Mouse (Mus musculus): ENCODE measurements around the gene Mical3. TPM values are rescaled to one million over a fixed set of nuclear protein-coding genes. Genes with fewer than 3 reads are reported as not detected.
"Not testable (repeated sequence)": the region's sequence is repeated elsewhere in the genome, so short reads cannot be mapped to it uniquely, and the experiment has no call there.

Gene Mical3
- polyA plus RNA-seq, 1 experiment = 19.1 TPM

GRCm38 (mm10) chr6:120911213-120912007 lies 219.4 kb downstream of the Mical3 start:
- Histone ChIP-seq H3K4me1 (ENCODE audit: control insufficient read depth, insufficient read depth, low read length) (no peaks in the 10 kb centered on the region; the same call in 1 of the 2 replicates), H3K4me3 (ENCODE audit: insufficient read depth, low read length) (no peak overlapping the region), H3K27ac (ENCODE audit: insufficient read depth, low read length) (no peak overlapping the region)
- no peak for TF ChIP-seq CTCF (IDR thresholded peaks at IDR 0.05; ENCODE audit: borderline replicate concordance, insufficient read depth, low read length)
- no peak for TF ChIP-seq POLR2A (IDR thresholded peaks at IDR 0.05; ENCODE audit: low read depth, low read length)

- Histone ChIP-seq H3K4me1 (ENCODE audit: control insufficient read depth, insufficient read depth, low read length) (no peaks in the 10 kb centered on the region; the same call in 1 of the 2 replicates), H3K27ac (ENCODE audit: insufficient read depth, low read length) (no peak overlapping the region), H3K4me3 (ENCODE audit: insufficient read depth, low read length) (no peak overlapping the region)
- no peak for TF ChIP-seq POLR2A (IDR thresholded peaks at IDR 0.05; ENCODE audit: low read depth, low read length)
- no peak for TF ChIP-seq CTCF (IDR thresholded peaks at IDR 0.05; ENCODE audit: borderline replicate concordance, insufficient read depth, low read length)
These were observed 221.3 kb downstream of the Mical3 start for GRCm38 (mm10) chr6:120909501-120909900.

GRCm38 (mm10) chr6:120907876-120908597 lies 222.8 kb downstream of the Mical3 start:
- H3K4me1 ChIP-seq (ENCODE audit: control insufficient read depth, insufficient read depth, low read length); H3K27ac ChIP-seq (ENCODE audit: insufficient read depth, low read length); H3K4me3 ChIP-seq (ENCODE audit: insufficient read depth, low read length): not testable (repeated sequence)

- H3K27ac ChIP-seq (ENCODE audit: insufficient read depth, low read length) = no peak overlapping the region
- no peak for TF ChIP-seq CTCF (IDR thresholded peaks at IDR 0.05; ENCODE audit: borderline replicate concordance, insufficient read depth, low read length)
- no peaks in the 10 kb centered on the region for H3K4me1 ChIP-seq (ENCODE audit: control insufficient read depth, insufficient read depth, low read length)
- H3K4me3 ChIP-seq (ENCODE audit: insufficient read depth, low read length) = no peak overlapping the region
These were observed 224.3 kb downstream of the Mical3 start for GRCm38 (mm10) chr6:120906521-120906920.

- TF ChIP-seq CTCF (IDR thresholded peaks at IDR 0.05; ENCODE audit: borderline replicate concordance, insufficient read depth, low read length) (no peak), POLR2A (IDR thresholded peaks at IDR 0.05; ENCODE audit: low read depth, low read length) (no peak)
- Histone ChIP-seq H3K27ac (ENCODE audit: insufficient read depth, low read length) (no peak overlapping the region), H3K4me1 (ENCODE audit: control insufficient read depth, insufficient read depth, low read length) (no peaks in the 10 kb centered on the region), H3K4me3 (ENCODE audit: insufficient read depth, low read length) (no peak overlapping the region)
These were observed 225.7 kb downstream of the Mical3 start for GRCm38 (mm10) chr6:120905111-120905510.

GRCm38 (mm10) chr6:120903961-120904360 lies 226.8 kb downstream of the Mical3 start:
- TF ChIP-seq CTCF (IDR thresholded peaks at IDR 0.05; ENCODE audit: borderline replicate concordance, insufficient read depth, low read length) = no peak
- TF ChIP-seq POLR2A (IDR thresholded peaks at IDR 0.05; ENCODE audit: low read depth, low read length) = no peak

GRCm38 (mm10) chr6:120903450-120903912 lies 227.3 kb downstream of the Mical3 start:
- no peak overlapping the region for H3K27ac ChIP-seq (ENCODE audit: insufficient read depth, low read length)
- no peaks in the 10 kb centered on the region for H3K4me1 ChIP-seq (ENCODE audit: control insufficient read depth, insufficient read depth, low read length)
- 0 out of 2 replicates have a peak, but pooled peaks have one; percentile 9 for TF ChIP-seq CTCF (IDR thresholded peaks at IDR 0.05; ENCODE audit: borderline replicate concordance, insufficient read depth, low read length)
- no peak for TF ChIP-seq POLR2A (IDR thresholded peaks at IDR 0.05; ENCODE audit: low read depth, low read length)
- no peak overlapping the region for H3K4me3 ChIP-seq (ENCODE audit: insufficient read depth, low read length)

More at GRCm38 (mm10) chr6:120903961-120904360, 226.8 kb downstream of the Mical3 start:
- H3K4me3 ChIP-seq (ENCODE audit: insufficient read depth, low read length) = no peak overlapping the region
- no peaks in the 10 kb centered on the region for H3K4me1 ChIP-seq (ENCODE audit: control insufficient read depth, insufficient read depth, low read length)
- H3K27ac ChIP-seq (ENCODE audit: insufficient read depth, low read length) = no peak overlapping the region

- TF ChIP-seq POLR2A (IDR thresholded peaks at IDR 0.05; ENCODE audit: low read depth, low read length) = no peak
- no peak for TF ChIP-seq CTCF (IDR thresholded peaks at IDR 0.05; ENCODE audit: borderline replicate concordance, insufficient read depth, low read length)
- no peaks in the 10 kb centered on the region for H3K4me1 ChIP-seq (ENCODE audit: control insufficient read depth, insufficient read depth, low read length)
- H3K4me3 ChIP-seq (ENCODE audit: insufficient read depth, low read length) = no peak overlapping the region
- H3K27ac ChIP-seq (ENCODE audit: insufficient read depth, low read length) = no peak overlapping the region
These were observed 228.8 kb downstream of the Mical3 start for GRCm38 (mm10) chr6:120901776-120902645.

- H3K4me3 ChIP-seq (ENCODE audit: insufficient read depth, low read length) = no peak overlapping the region
- no peak overlapping the region for H3K27ac ChIP-seq (ENCODE audit: insufficient read depth, low read length)
- TF ChIP-seq POLR2A (IDR thresholded peaks at IDR 0.05; ENCODE audit: low read depth, low read length) (no peak), CTCF (IDR thresholded peaks at IDR 0.05; ENCODE audit: borderline replicate concordance, insufficient read depth, low read length) (peak; percentile 84; the same call in 1 of the 2 replicates)
- no peaks in the 10 kb centered on the region for H3K4me1 ChIP-seq (ENCODE audit: control insufficient read depth, insufficient read depth, low read length)
These were observed 232.5 kb downstream of the Mical3 start for GRCm38 (mm10) chr6:120898188-120898833.
